Mouse (Mus musculus) right cerebral cortex, postnatal 36 days (tissue): ENCODE data around the gene Cdc5l.
"Not testable (repeated sequence)": the region's sequence is repeated elsewhere in the genome, so short reads cannot be mapped to it uniquely, and the experiment has no call there.

ENCODE experiments used
- DNase-seq, 2 experiments: peaks; one replicate each; pipeline ENCODE4 v3.0.0; 2022; ENCODE audit warnings: low spot score in 2 of 2, mixed read lengths in 1 of 2

Cdc5l gene

DNA sequence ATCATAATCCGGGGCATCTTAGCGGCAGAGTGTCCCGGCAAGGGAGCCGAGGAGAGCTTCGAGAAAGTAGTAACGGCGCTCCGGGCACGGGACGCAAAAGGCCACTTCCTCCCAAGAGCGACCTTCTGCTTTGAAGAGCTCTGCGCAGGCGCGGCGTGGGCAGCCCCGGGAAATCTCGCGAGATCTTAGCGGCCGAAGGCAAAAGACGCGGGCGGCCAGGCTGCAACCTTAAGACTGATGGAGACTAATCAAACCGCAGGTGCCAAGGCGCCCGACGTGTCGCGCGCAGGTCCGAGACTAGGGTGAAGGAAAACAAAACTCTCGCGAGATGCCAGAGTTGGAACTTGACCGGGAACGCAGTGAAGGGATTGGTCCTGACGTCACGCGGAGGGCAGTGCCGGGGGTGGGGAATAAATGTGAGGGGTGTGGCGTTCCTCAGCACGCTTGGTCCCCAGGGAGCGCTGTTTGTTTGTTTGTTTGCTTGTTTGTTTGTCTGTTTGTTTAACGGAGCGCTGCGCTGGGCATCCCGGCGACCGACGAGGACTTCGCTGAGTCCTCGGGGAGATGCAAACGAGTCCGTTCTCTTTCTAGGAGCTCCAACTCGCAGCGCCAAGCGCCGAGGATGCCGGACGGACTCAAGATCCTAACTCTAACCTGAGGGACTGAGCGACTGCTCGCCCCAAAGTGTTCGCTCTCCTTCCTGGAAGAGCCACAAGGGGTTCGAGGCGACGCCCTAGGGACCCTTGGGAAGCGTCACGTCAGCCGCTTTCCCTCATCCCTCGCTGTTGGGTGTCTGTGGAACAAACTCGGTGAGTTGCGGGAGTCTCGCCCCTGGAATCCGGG is at the start of gene Cdc5l:
TSS of gene Cdc5l (minus strand) at position 319 of the 843 bp plus-strand sequence.
- DNase-seq = peak; percentile 96 to 98

DNA sequence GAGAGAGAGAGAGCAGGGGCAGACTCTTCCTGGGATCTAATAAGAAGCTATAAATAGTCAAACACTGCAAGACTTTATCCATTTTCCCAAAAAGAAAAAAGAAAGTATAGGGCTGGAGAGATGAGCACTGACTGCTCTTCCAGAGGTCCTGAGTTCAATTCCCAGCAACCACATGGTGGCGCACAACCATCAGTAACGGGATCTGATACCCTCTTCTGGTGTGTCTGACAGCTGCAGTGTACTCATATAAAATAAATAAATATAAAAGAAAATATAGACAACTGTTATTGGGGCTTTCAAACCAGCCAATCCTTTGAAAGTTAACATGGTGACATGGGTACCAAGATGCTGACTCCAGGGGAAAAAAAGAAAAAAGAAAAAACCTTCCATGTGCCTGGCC is 46.9 kb upstream of the Cdc5l start:
- DNase-seq = no peak

DNA sequence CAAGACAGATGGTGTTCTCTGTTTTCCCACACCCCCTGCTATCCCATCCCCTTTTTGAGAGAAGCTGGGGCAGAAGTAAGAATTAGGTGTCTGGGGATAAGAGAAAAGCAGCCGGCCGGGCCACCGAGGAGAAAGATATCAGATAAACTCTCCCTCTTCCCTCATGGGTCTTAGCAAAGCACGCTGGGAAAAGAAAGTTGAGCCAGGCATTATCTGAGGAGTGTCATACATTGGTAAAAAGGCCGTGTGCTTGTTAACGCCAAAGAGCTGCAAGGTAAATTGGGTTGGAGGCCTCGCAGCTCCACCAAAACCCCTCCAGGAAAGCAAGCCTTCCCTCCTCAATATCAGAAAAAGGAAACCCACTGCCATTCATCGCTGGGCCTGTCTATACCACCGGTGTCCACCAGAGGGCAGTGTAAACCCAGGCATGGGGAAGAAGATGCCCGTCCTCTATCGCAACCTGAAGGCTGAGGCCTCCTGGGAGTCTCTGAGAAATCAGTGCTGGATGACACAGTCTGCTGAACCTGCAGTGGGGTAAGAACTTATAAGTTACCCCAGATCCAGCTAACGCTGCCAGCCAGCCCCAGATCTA is 44.8 kb upstream of the Cdc5l start:
- DNase-seq = peak; percentile 60 to 64

- peak; percentile 88 to 90 for DNase-seq
Observed at GRCm38 (mm10) chr17:45474669-45475465, 41.3 kb upstream of the Cdc5l start, which contains the start of gene Spats1. Gene Spats1 (minus strand): TSS chr17:45475415.

- DNase-seq = no peak
Observed at GRCm38 (mm10) chr17:45474146-45474545, 40.6 kb upstream of the Cdc5l start.

- no peak for DNase-seq
Observed at GRCm38 (mm10) chr17:45473667-45474066, 40.1 kb upstream of the Cdc5l start.

DNA sequence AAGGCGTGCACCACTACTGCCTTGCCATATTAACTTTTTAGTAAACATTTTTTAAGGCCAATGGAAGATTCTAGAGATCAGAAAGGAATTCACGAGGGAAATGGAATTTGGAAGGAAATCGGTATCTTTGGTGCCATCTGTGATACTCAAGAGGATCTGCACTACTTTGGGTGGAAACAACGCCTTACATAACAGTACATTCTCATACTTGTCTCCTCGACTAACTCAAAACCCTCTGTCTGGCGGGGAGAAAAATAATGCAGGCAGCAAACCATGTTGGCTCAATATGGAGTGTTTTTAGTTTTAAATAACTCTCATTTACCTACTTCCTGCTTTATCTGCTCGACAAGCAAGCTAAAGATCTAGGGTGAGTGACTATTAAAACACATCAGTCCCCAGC is 37.2 kb upstream of the Cdc5l start:
- DNase-seq = no peak

- DNase-seq = no peak
Observed at GRCm38 (mm10) chr17:45468302-45468701, 34.8 kb upstream of the Cdc5l start.

- no peak for DNase-seq
Observed at GRCm38 (mm10) chr17:45466701-45467100, 33.2 kb upstream of the Cdc5l start.

DNA sequence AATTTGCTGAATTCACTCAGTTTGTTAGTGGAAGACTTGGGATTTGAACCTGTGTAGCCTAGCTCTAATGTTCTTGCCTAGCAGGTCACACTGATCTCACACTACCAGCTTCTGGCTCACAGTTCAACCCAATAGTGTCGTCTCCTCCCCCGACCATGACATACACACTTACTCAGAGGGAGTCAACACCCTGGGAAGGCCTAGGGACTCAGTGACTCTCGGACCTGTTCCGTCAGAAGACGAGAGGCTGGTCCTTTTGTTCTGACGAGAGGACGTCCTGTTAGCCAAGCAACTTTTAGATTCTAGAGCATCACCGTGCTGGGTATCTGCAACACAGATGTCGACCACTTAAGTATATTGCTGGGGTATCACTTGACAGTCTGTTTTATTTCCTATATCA is 30.7 kb upstream of the Cdc5l start:
- DNase-seq = no peak

DNA sequence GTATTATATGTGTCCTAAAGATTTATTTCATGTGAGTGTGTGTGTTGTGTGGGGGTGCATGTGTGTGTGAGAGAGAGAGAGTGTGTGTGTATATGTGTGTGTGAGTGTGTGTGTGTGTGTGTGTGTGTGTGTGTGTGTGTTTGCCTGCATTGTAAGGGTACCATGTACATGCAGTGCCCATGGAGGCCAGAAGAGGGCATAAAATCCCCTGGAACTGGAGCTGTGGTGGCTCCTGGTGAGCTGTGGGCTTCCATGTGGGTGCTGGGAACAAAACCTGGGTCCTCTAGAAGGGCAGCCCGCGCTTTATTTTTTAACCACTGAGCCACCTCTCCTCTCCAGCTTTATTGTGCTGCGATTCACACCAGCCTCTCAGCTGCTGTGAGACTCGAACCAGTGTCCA is 29.0 kb upstream of the Cdc5l start:
- no peak for DNase-seq

DNA sequence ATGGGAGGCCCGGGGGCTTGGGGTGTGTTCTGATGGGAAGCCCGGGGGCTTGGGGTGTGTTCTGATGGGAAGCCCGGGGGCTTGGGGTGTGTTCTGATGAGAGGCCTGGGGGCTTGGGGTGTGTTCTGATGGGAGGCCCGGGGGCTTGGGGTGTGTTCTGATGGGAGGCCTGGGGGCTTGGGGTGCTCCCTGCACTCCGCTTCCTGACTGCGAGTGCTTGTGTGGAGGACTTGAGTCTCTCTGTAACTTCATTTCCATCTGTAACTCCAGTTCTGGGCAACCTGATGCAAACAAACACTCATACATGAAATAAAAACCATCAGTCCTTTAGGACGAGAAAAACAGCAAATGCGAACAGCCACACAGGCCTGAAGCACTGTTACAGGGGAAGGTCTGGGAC is 25.5 kb upstream of the Cdc5l start:
- DNase-seq = no peak

DNA sequence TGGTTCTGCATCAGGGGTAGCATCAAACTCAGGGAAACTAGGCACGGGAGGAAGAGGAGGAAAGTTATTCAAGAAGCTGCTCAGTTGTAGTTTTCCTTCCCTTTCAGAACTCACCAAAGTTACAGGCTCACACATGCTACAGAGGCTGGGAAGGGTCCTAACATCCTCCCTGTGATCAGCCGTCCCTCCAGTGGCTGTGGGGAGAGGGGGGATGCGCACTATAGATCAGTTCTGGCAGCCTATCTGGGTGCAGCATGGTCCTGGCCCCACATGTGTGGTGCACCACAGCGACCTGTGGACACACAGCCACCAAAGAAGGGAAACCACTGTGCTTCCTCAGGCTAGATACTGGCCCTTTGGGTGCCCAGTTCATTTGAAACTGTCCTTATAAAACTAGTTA is 25.0 kb upstream of the Cdc5l start:
- DNase-seq = no peak

DNA sequence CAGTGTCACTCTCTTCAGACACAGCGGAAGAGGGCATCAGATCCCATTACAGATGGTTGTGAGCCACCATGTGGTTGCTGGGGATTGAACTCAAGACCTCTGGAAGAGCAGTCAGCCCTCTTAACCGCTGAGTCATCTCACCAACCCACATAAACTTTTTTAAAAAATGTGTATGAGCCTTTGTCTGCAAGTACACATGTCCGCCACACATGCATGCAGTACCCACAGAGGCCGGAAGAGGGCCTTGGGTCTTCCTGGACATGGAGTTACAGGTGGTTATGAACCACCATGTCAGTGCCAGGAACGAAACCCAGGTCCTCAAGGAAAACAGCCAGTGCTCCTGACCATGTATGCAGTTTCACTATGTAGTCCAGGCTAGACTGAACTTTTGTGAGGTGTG is 23.9 kb upstream of the Cdc5l start:
- DNase-seq = no peak

DNA sequence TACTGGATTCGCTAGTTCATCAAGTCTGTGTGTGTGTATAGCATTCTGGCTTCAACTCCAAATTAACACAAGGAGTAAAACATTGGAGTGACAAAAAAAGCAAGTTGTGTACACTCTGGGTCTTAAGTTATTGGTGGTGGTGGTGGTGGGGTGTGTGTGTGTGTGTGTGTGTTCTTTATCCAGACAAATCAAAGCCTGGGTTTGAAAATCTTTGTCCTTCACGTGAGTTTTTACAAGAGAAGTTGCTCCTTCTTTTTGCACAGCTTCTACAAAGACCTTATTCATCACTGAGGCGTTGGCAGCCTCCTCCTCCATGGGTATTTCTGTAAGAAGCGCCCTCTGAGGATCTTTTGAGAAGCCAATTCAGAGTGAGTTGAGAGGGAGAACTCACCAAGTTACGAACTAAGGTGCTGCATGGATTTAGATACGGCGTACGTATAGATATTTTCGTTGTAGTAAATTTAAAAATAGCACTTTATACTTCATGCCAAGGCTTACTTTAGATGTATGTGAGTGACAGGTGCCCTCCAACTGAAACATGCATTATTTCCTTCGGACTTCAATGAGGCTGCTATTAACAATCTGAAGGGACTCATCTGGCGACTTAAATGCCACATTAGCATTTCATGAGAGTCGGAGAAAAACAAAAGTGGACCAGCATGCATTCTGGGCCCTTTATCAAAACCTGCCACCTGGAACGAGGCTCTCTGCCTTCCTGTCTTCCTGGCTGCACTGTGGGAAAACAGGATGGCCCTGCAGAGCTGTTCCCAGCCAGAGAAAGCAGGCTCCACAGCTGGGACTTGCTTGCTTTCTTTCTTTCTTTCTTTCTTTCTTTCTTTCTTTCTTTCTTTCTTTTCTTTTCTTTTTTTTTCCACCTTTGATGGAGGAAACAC is 23.0 kb upstream of the Cdc5l start:
- DNase-seq = no peak

- not testable (repeated sequence) for DNase-seq
Observed at GRCm38 (mm10) chr17:45455783-45456182, 22.2 kb upstream of the Cdc5l start.

DNA sequence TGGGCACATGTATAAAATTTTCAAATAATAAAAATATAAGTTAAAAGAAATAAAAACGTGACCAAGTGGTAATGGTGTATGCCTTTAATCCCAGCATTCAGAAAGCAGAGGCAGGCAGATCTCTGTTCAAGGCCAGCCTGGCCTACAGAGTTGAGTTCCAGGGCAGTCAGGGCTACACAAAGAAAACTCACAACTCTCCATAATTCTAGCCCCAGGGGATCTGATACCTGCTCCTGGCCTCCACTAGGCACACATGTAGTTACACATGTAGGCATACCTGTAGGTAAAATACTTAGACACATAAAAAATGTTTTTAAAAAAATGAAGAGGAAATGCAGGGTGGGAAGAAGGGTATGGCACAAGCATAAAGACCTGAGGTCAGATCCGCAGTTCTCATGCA is 21.3 kb upstream of the Cdc5l start:
- DNase-seq = no peak

- DNase-seq = no peak
Observed at GRCm38 (mm10) chr17:45452271-45452670, 18.7 kb upstream of the Cdc5l start.

- no peak for DNase-seq
Observed at GRCm38 (mm10) chr17:45450153-45450552, 16.6 kb upstream of the Cdc5l start.

- no peak for DNase-seq
Observed at GRCm38 (mm10) chr17:45449586-45449985, 16.0 kb upstream of the Cdc5l start.

DNA sequence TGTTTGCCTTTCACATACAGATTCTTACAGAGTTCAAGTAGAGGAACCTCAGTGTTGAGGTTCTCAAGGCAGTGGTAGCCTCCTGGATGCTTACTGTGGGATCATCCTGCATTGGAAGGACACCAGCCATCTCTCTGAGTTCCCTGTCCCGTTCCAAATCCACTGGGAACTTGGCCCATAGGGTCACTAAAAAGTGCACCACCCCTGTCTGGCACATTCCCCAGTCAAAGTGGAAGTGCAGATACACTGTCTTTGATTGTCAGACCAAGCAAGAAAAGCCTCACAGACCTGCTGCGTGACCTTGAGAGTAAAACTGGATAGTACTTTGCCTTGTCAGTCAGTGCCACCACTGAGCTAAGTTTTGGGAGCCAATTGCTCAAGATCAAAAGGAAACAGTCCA is 13.5 kb upstream of the Cdc5l start:
- DNase-seq = no peak
